In the genomic region with DNA sequence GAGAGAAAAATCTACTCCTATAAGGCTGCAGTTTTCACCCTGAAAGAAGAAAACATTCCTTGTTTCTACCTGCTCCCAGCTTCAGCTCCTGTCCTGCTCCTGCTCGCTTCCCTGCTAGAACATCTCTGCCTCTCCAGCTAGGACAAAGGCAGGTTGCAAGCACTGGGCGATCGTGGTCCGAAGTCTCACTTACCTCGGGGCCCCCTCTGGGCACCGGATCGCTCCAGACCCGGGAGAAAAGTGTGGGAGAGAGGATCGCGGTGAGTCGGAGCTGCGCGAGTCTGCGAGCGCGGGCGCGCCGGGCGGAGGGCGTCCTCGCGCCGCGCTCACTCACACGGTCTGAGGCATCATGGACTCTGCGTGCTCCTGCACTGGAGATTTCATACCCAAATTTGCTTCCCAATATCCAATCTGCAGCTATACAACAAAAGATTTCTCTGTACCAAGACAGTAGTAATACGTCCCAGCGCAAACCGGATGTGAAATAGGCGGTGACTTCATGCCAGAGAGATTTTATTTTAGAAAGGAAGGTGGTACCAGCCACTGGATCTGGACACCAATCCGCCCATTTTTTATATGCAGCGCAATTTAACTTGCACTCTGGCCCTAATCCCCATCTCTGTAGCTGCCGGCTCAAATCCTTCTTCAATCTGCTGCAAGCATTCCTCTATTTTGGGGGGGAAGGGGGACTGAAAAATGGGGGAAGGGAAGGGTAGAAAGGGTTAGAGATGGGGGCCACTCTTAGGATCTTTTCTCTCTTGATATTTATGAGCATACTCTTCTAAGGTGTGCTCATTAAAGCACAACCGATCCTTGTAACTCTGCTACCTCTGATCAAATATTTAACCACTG, we compare ENCODE assay signal across 8 mouse cellular contexts. TPM values are rescaled to one million over a fixed set of nuclear protein-coding genes. Genes with fewer than 3 reads are reported as not detected.
A peak's percentile ranks its signal among the peaks of the same experiment; 100 is the strongest.
DNase-seq lines count a peak whose midpoint lies in the region; ATAC-seq lines count a peak whose summit lies in the region.

No protein-coding gene starts in this region.

- no peaks in the 10 kb centered on the region for H3K4me1 ChIP-seq in brown adipose tissue, adult 24 weeks (ENCODE audit: control insufficient read depth, insufficient read depth, insufficient read length, low read length)
- no peaks in the 10 kb centered on the region for H3K4me1 ChIP-seq in forebrain, embryonic 14.5 days (ENCODE audit: control insufficient read depth, insufficient read depth, low read length)
- H3K4me1 ChIP-seq in liver, embryonic 12.5 days, result no peaks in the 10 kb centered on the region

- H3K9me3 ChIP-seq in forebrain, embryonic 14.5 days (replicated peaks; ENCODE audit: control insufficient read depth, low read length), result no peaks in the 10 kb centered on the region
- H3K9me3 ChIP-seq in liver, embryonic 12.5 days (replicated peaks), result no peaks in the 10 kb centered on the region

- DNase-seq in adrenal gland, postnatal 10 days, result peak; percentile 28
- DNase-seq in adrenal gland, adult 18-20 months (ENCODE audit: low spot score in 2 of 2), result no peak
- peak; percentile 65 for DNase-seq in forebrain, embryonic 14.5 days (ENCODE audit: low spot score)
- peak; percentile 12 for DNase-seq in kidney, postnatal 10 days
- peak; percentile 60 for DNase-seq in right cerebral cortex, postnatal 14 days

- H3K36me3 ChIP-seq in forebrain, embryonic 14.5 days (ENCODE audit: control insufficient read depth, insufficient read depth, low read length), result no peaks in the 10 kb centered on the region
- no peaks in the 10 kb centered on the region for H3K36me3 ChIP-seq in liver, embryonic 12.5 days

- peak; percentile 91 for ATAC-seq in forebrain, embryonic 14.5 days
- ATAC-seq in liver, embryonic 12.5 days, result no peak
- no peak for ATAC-seq in monocyte, adult 5-6 weeks (replicated peaks; ENCODE audit: insufficient number of reproducible peaks, low FRiP score, low TSS enrichment, poor library complexity, severe bottlenecking)

- peak overlapping the region; percentile 80 for H3K4me2 ChIP-seq in forebrain, embryonic 14.5 days (ENCODE audit: low read length)
- H3K4me2 ChIP-seq in liver, embryonic 12.5 days, result peak overlapping the region; percentile 55

- peak overlapping the region; percentile 35 for H3K4me3 ChIP-seq in brown adipose tissue, adult 24 weeks (ENCODE audit: insufficient read depth, low read depth, low read length)
- H3K4me3 ChIP-seq in forebrain, embryonic 14.5 days (ENCODE audit: low read depth, low read length), result peak overlapping the region; percentile 50
- peak overlapping the region; percentile 39 for H3K4me3 ChIP-seq in liver, embryonic 12.5 days

- H3K27me3 ChIP-seq in forebrain, embryonic 14.5 days (replicated peaks; ENCODE audit: control insufficient read depth, insufficient read depth, low read length), result no peaks in the 10 kb centered on the region
- H3K27me3 ChIP-seq in liver, embryonic 12.5 days (replicated peaks), result peaks cover 29% of the 10 kb centered on the region

- H3K9ac ChIP-seq in forebrain, embryonic 14.5 days (ENCODE audit: low read length), result peak overlapping the region; percentile 77
- H3K9ac ChIP-seq in liver, embryonic 12.5 days, result no peak overlapping the region

- no peak overlapping the region for H3K27ac ChIP-seq in brown adipose tissue, adult 24 weeks (replicated peaks; ENCODE audit: low read depth, low read length)
- peak overlapping the region; percentile 61; the same call in 1 of the 2 replicates for H3K27ac ChIP-seq in forebrain, embryonic 14.5 days (ENCODE audit: low read depth, low read length)
- H3K27ac ChIP-seq in liver, embryonic 12.5 days, result no peak overlapping the region

- WGBS in forebrain, embryonic 14.5 days, result under 1% methylated on average over 35 of the region's 35 CpGs
- 3% methylated on average over 35 of the region's 35 CpGs for WGBS in liver, embryonic 12.5 days (ENCODE audit: insufficient replicate concordance)

RNA-seq across cellular contexts. Expression of a gene that starts 0.5 kb away (rescaled TPM):
- 1 to 10 TPM; 2.3 to 4.7 TPM for total RNA-seq in adrenal gland, postnatal 10 days (2021)
- under 1 TPM; 0.20 to 0.45 TPM for total RNA-seq in adrenal gland, adult 18-20 months (2021)
- polyA plus RNA-seq in brown adipose tissue, adult 24 weeks (2012; ENCODE audit: insufficient read depth, insufficient read length, missing spikeins), result not detected in 2 replicates
- 13.3 and 15.0 TPM in 2 replicates for polyA plus RNA-seq in forebrain, embryonic 14.5 days (2014; fragmentation: Nextera tagmentation; extraction: Ambion mirVana)
- 0.17 and 0.30 TPM in 2 replicates for polyA plus RNA-seq in liver, embryonic 12.5 days (2016; fragmentation: Nextera tagmentation; extraction: Ambion mirVana)
- not detected in 3 replicates for total RNA-seq in monocyte, adult 5-6 weeks (2017)

Comparison
In these comparisons a context has a peak if more than half of its experiments do, and no peak if none do; other contexts are left out.
1. DNase-seq: peak in adrenal gland, postnatal 10 days (single experiment), forebrain, embryonic 14.5 days (single experiment), kidney, postnatal 10 days (single experiment) and right cerebral cortex, postnatal 14 days (single experiment); none in adrenal gland, adult 18-20 months (0 of 2).
2. Peak in every context shown above with its lines, with median percentiles within 50 percentile points of each other: H3K4me3 ChIP-seq.